Comparison of ENCODE assay signal across 22 mouse cellular contexts in genomic region chr19:60495772-60496171, GRCm38 (mm10). TPM values are rescaled to one million over a fixed set of nuclear protein-coding genes. Genes with fewer than 3 reads are reported as not detected.
"Had no signal": no experiment of that assay in that cellular context is flagged by ENCODE, and none has a peak within 500 bp of the region (broad histone marks: within the 10 kb centered on the region; RNA-seq: fewer than 3 reads in every experiment).

No protein-coding gene starts in this region.

- H3K4me3 ChIP-seq: lung, embryonic 15.5 days; megakaryocyte, embryonic 14.5 days; neural tube, embryonic 12.5 days; stomach, embryonic 15.5 days had no signal

- H3K36me3 ChIP-seq: lung, embryonic 15.5 days; neural tube, embryonic 12.5 days; stomach, embryonic 15.5 days had no signal

- DNase-seq: liver, postnatal 0 days; lung, adult 2 months; lung, postnatal 14 days; lung, postnatal 36 days; midbrain, embryonic 14.5 days; right cerebral cortex, postnatal 14 days; thymus, adult 2 months; thymus, postnatal 25 days; thymus, postnatal 4 days had no signal

- H3K9me3 ChIP-seq: lung, embryonic 15.5 days; megakaryocyte, embryonic 14.5 days; neural tube, embryonic 12.5 days; stomach, embryonic 15.5 days had no signal

- ATAC-seq: liver, postnatal 0 days; lung, postnatal 0 days; midbrain, embryonic 16.5 days had no signal

- H3K9ac ChIP-seq: liver, postnatal 0 days; lung, embryonic 15.5 days; neural tube, embryonic 12.5 days; stomach, embryonic 15.5 days had no signal

- H3K4me1 ChIP-seq: lung, embryonic 15.5 days; megakaryocyte, embryonic 14.5 days; neural tube, embryonic 12.5 days; stomach, embryonic 15.5 days had no signal

- H3K27ac ChIP-seq: lung, embryonic 15.5 days; macrophage; neural tube, embryonic 12.5 days; stomach, embryonic 15.5 days; stomach, postnatal 0 days had no signal

- H3K4me2 ChIP-seq: lung, embryonic 15.5 days; midbrain, embryonic 11.5 days; neural tube, embryonic 12.5 days; stomach, embryonic 15.5 days had no signal

- H3K27me3 ChIP-seq: lung, embryonic 15.5 days; megakaryocyte, embryonic 14.5 days; neural tube, embryonic 12.5 days; stomach, embryonic 15.5 days had no signal

RNA-seq across cellular contexts. Expression of gene Prlhr, which starts 27.7 kb away (rescaled TPM):
- total RNA-seq: megakaryocyte progenitor cell, adult 5-6 weeks; neutrophil, adult 5-6 weeks had no signal
- polyA plus RNA-seq: liver, postnatal 0 days; lung, adult 2 months; lung, embryonic 15.5 days; lung, postnatal 0 days; macrophage; midbrain, embryonic 11.5 days; neural tube, embryonic 12.5 days; spleen, adult 2 months; stomach, embryonic 15.5 days; stomach, postnatal 0 days; testis, adult 2 months had no signal
